17 mouse cellular contexts compared by ENCODE assay signal in genomic region chr7:35989456-35989855, GRCm38 (mm10).
A peak's percentile ranks its signal among the peaks of the same experiment; 100 is the strongest.
DNase-seq lines count a peak whose midpoint lies in the region; ATAC-seq lines count a peak whose summit lies in the region.
"Had no signal": no experiment of that assay in that cellular context is flagged by ENCODE, and none has a peak within 500 bp of the region (broad histone marks: within the 10 kb centered on the region; RNA-seq: fewer than 3 reads in every experiment).

No protein-coding gene starts in this region.

- ATAC-seq in forebrain, embryonic 14.5 days, result no peak
- no peak for ATAC-seq in forebrain, embryonic 12.5 days (ENCODE audit: low FRiP score)
- peak; percentile 55 for ATAC-seq in forebrain, embryonic 16.5 days
- ATAC-seq in activated CD4-positive, CD25-positive, alpha-beta regulatory T cell, adult 4 months, result no peak
- ATAC-seq: liver, postnatal 0 days had no signal

- H3K4me2 ChIP-seq in forebrain, embryonic 14.5 days (ENCODE audit: low read length), result no peak overlapping the region
- no peak overlapping the region for H3K4me2 ChIP-seq in forebrain, embryonic 12.5 days
- H3K4me2 ChIP-seq in forebrain, embryonic 16.5 days (ENCODE audit: low read length), result no peak overlapping the region
- H3K4me2 ChIP-seq: heart, embryonic 13.5 days; limb, embryonic 12.5 days had no signal

- no peaks in the 10 kb centered on the region for H3K27me3 ChIP-seq in forebrain, embryonic 14.5 days (replicated peaks; ENCODE audit: control insufficient read depth, insufficient read depth, low read length)
- no peaks in the 10 kb centered on the region for H3K27me3 ChIP-seq in forebrain, embryonic 12.5 days
- H3K27me3 ChIP-seq in forebrain, embryonic 16.5 days (replicated peaks; ENCODE audit: control insufficient read depth, insufficient read depth, low read length), result no peaks in the 10 kb centered on the region; the same call in 1 of the 2 replicates
- H3K27me3 ChIP-seq: heart, embryonic 13.5 days; limb, embryonic 12.5 days had no signal

- no peak overlapping the region for H3K27ac ChIP-seq in forebrain, embryonic 14.5 days (ENCODE audit: low read depth, low read length)
- no peak overlapping the region for H3K27ac ChIP-seq in forebrain, embryonic 12.5 days
- H3K27ac ChIP-seq in forebrain, embryonic 16.5 days (ENCODE audit: low read length), result no peak overlapping the region
- H3K27ac ChIP-seq: heart, embryonic 13.5 days; limb, embryonic 12.5 days had no signal

- H3K4me1 ChIP-seq in forebrain, embryonic 14.5 days (ENCODE audit: control insufficient read depth, insufficient read depth, low read length), result no peaks in the 10 kb centered on the region
- no peaks in the 10 kb centered on the region for H3K4me1 ChIP-seq in forebrain, embryonic 12.5 days
- no peaks in the 10 kb centered on the region; the same call in 1 of the 2 replicates for H3K4me1 ChIP-seq in forebrain, embryonic 16.5 days (replicated peaks; ENCODE audit: control insufficient read depth, insufficient read depth, low read length)
- H3K4me1 ChIP-seq: heart, embryonic 13.5 days had no signal

- no peaks in the 10 kb centered on the region for H3K9me3 ChIP-seq in forebrain, embryonic 14.5 days (replicated peaks; ENCODE audit: control insufficient read depth, low read length)
- H3K9me3 ChIP-seq in forebrain, embryonic 12.5 days, result no peaks in the 10 kb centered on the region
- H3K9me3 ChIP-seq in forebrain, embryonic 16.5 days (ENCODE audit: control insufficient read depth, low read length), result no peaks in the 10 kb centered on the region
- H3K9me3 ChIP-seq: heart, embryonic 13.5 days; limb, embryonic 12.5 days had no signal

- H3K4me3 ChIP-seq in forebrain, embryonic 14.5 days (ENCODE audit: low read depth, low read length), result no peak overlapping the region
- no peak overlapping the region for H3K4me3 ChIP-seq in forebrain, embryonic 12.5 days (replicated peaks)
- no peak overlapping the region for H3K4me3 ChIP-seq in forebrain, embryonic 16.5 days (replicated peaks; ENCODE audit: low read length)
- H3K4me3 ChIP-seq: heart, embryonic 13.5 days; limb, embryonic 12.5 days had no signal

- no peak overlapping the region for H3K9ac ChIP-seq in forebrain, embryonic 14.5 days (ENCODE audit: low read length)
- H3K9ac ChIP-seq in forebrain, embryonic 12.5 days, result no peak overlapping the region
- H3K9ac ChIP-seq in forebrain, embryonic 16.5 days (replicated peaks; ENCODE audit: low read depth, low read length), result no peak overlapping the region
- H3K9ac ChIP-seq: heart, embryonic 13.5 days; limb, embryonic 12.5 days; liver, postnatal 0 days had no signal

- WGBS in forebrain, embryonic 14.5 days, result 77% methylated on average over 8 of the region's 8 CpGs
- 78% methylated on average over 8 of the region's 8 CpGs for WGBS in forebrain, embryonic 12.5 days
- WGBS in forebrain, embryonic 16.5 days, result 68% methylated on average over 8 of the region's 8 CpGs

- DNase-seq in forebrain, embryonic 14.5 days (ENCODE audit: low spot score), result peak; percentile 24
- peak; percentile 10 to 12 for DNase-seq in kidney, postnatal 4 days
- DNase-seq in kidney, postnatal 36 days, result no peak
- peak; percentile 59 for DNase-seq in mesoderm, embryonic 11.5 days (ENCODE audit: low read depth, low spot score)
- DNase-seq in thymus, postnatal 0 days (ENCODE audit: low spot score), result no peak
- DNase-seq: adrenal gland, postnatal 25 days; gastrocnemius, postnatal 36 days; kidney, adult 18-20 months; liver, postnatal 0 days; lung, postnatal 36 days; midbrain, embryonic 14.5 days; right cerebral cortex, postnatal 25 days had no signal

- no peaks in the 10 kb centered on the region for H3K36me3 ChIP-seq in forebrain, embryonic 14.5 days (ENCODE audit: control insufficient read depth, insufficient read depth, low read length)
- no peaks in the 10 kb centered on the region for H3K36me3 ChIP-seq in forebrain, embryonic 12.5 days (replicated peaks)
- H3K36me3 ChIP-seq in forebrain, embryonic 16.5 days (ENCODE audit: control insufficient read depth, insufficient read depth), result no peaks in the 10 kb centered on the region
- H3K36me3 ChIP-seq: heart, embryonic 13.5 days; limb, embryonic 12.5 days had no signal

Comparison
In these comparisons a context has a peak if more than half of its experiments do, and no peak if none do; other contexts are left out.
1. DNase-seq: peak in forebrain, embryonic 14.5 days (single experiment), kidney, postnatal 4 days (2 of 2) and mesoderm, embryonic 11.5 days (single experiment); none in kidney, postnatal 36 days (0 of 2) and thymus, postnatal 0 days (single experiment).